Mouse (Mus musculus): Measurements from ENCODE around the gene Olfr309. TPM values are rescaled to one million over a fixed set of nuclear protein-coding genes. Genes with fewer than 3 reads are reported as not detected.
"Not testable (repeated sequence)": the region's sequence is repeated elsewhere in the genome, so short reads cannot be mapped to it uniquely, and the experiment has no call there.

Olfr309 gene
- total RNA-seq (2021): not detected
- long read RNA-seq, experiment 1: 0 reads
- long read RNA-seq, experiment 2: 0 reads

- DNase-seq: no peak
Observed at GRCm38 (mm10) chr7:86313608-86314007, at the start of gene Olfr309. Olfr309 (minus strand) TSS chr7:86313708.

- not testable (repeated sequence) for DNase-seq
Observed at GRCm38 (mm10) chr7:86346296-86346695, 32.8 kb upstream of the Olfr309 start.

- DNase-seq: no peak
Observed at GRCm38 (mm10) chr7:86344253-86344652, 30.7 kb upstream of the Olfr309 start.

GRCm38 (mm10) chr7:86342881-86343565, 29.5 kb upstream of the Olfr309 start:
- DNase-seq: no peak

GRCm38 (mm10) chr7:86337486-86337885, 24.0 kb upstream of the Olfr309 start, which contains the start of gene Olfr307:
Olfr307 (minus strand) TSS chr7:86337586.
- DNase-seq: no peak

GRCm38 (mm10) chr7:86325530-86325929, 12.0 kb upstream of the Olfr309 start, which contains the start of gene Olfr308:
Olfr308 (minus strand) TSS chr7:86325630.
- DNase-seq: no peak

GRCm38 (mm10) chr7:86321323-86321722, 7.8 kb upstream of the Olfr309 start:
- DNase-seq: no peak

- no peak for DNase-seq
Observed at GRCm38 (mm10) chr7:86277072-86277471, 36.4 kb downstream of the Olfr309 start, which contains the start of gene Olfr310. Olfr310 (minus strand) TSS chr7:86277172.

Small RNAs within 50 kb of the gene (microRNA-seq; reads per million reads assigned to microRNA genes)
- not detected for gene Gm23192

Other genes with a start within 250 kb of the Olfr309 start
- not detected for gene Vmn2r75, start 141.9 kb downstream of the Olfr309 start, total RNA-seq (2021)
- not detected for gene Vmn2r76, start 67.4 kb downstream of the Olfr309 start, total RNA-seq (2021)
- gene Olfr310, start 36.5 kb downstream of the Olfr309 start, total RNA-seq (2021): not detected
- gene Olfr308, start 11.9 kb upstream of the Olfr309 start, total RNA-seq (2021): not detected
- gene Olfr307, start 23.9 kb upstream of the Olfr309 start, total RNA-seq (2021): not detected
- gene Olfr305, start 53.2 kb upstream of the Olfr309 start, total RNA-seq (2021): not detected
- gene Olfr304, start 73.0 kb upstream of the Olfr309 start, total RNA-seq (2021): not detected
- gene Olfr303, start 84.1 kb upstream of the Olfr309 start, total RNA-seq (2021): not detected
- not detected for gene Olfr301, start 90.1 kb upstream of the Olfr309 start, total RNA-seq (2021)
- gene Olfr299, start 146.2 kb upstream of the Olfr309 start, total RNA-seq (2021): not detected
- not detected for gene Olfr298, start 178.8 kb upstream of the Olfr309 start, total RNA-seq (2021)
- gene Olfr297, start 206.3 kb upstream of the Olfr309 start, total RNA-seq (2021): not detected